Mouse (Mus musculus) CH12.LX (cell line): ENCODE measurements around the gene Tollip.

Source experiments
- CTCF ChIP-seq, 2 experiments: IDR thresholded peaks in 1 of 2; conservative IDR thresholded peaks in 1 of 2; 2 replicates each; pipeline ENCODE4 v1.5.1; 2011 to 2012; ENCODE audit warnings: low read depth in 2 of 2, low read length in 2 of 2, improper control_type of control experiment in 1 of 2, inconsistent platforms in 1 of 2, mild to moderate bottlenecking in 1 of 2, moderate library complexity in 1 of 2
- GABPA ChIP-seq: IDR thresholded peaks from 2 replicates; pipeline ENCODE4 v1.6.1; 2012; ENCODE audit warnings: low read depth, low read length, improper control_type of control experiment, inconsistent platforms; ENCODE audit not compliant: insufficient replicate concordance
- POLR2A ChIP-seq: IDR thresholded peaks from 2 replicates; pipeline ENCODE4 v1.6.1; 2011; ENCODE audit warnings: low read depth, mild to moderate bottlenecking, improper control_type of control experiment, low read length

GRCm38 (mm10) chr7:141958211-141958610, 39.9 kb upstream of the Tollip start:
- TF ChIP-seq CTCF (conservative IDR thresholded peaks at IDR 0.05 in 1 of 2, IDR thresholded peaks at IDR 0.05 in 1 of 2; ENCODE audit: low read depth in 2 of 2, low read length in 2 of 2) (no peak), GABPA (no peak), POLR2A (no peak)
